Mouse (Mus musculus) mouse embryonic stem cell (cell line): Measurements from ENCODE around the gene Ctnnd1.

Source experiments
- in situ Hi-C, 2 experiments: fragments of 300-500 bp; cut with MboI; formaldehyde crosslinking; loops; 1 replicate in 1 of 2; 3 replicates in 1 of 2; pipeline ENCODE4 v1.14.3; 2019 to 2020; ENCODE audit warnings: low sequenced_read_pairs in 2 of 2, low pct_unique_long_range_greater_than_20kb in 1 of 2, mixed read lengths in 1 of 2; ENCODE audit not compliant: unreplicated experiment in 1 of 2

Ctnnd1 gene

GRCm38 (mm10) chr2:84653354-84653753, 2.8 kb upstream of the Ctnnd1 start:
- in situ Hi-C loops = loop anchor here in 1 of 2 experiments (5.0 kb wide), 1 partner anchor 181 kb away; no protein-coding TSS in a partner anchor

- in situ Hi-C loops = loop anchor here in 1 of 2 experiments (5.0 kb wide), 1 partner anchor 177 kb away; no protein-coding TSS in a partner anchor
These were observed 891 bp downstream of the Ctnnd1 start for GRCm38 (mm10) chr2:84649674-84650073.

GRCm38 (mm10) chr2:84648369-84648768, 2.2 kb downstream of the Ctnnd1 start:
- in situ Hi-C loops = no loop called here

GRCm38 (mm10) chr2:84647051-84647568, 3.5 kb downstream of the Ctnnd1 start:
- in situ Hi-C loops = no loop called here

GRCm38 (mm10) chr2:84646138-84646537, 4.4 kb downstream of the Ctnnd1 start:
- in situ Hi-C loops = no loop called here

- in situ Hi-C loops = no loop called here
These were observed 9.7 kb downstream of the Ctnnd1 start for GRCm38 (mm10) chr2:84640833-84641232.

- in situ Hi-C loops = no loop called here
These were observed 11.9 kb downstream of the Ctnnd1 start for GRCm38 (mm10) chr2:84638428-84639220.

- in situ Hi-C loops = no loop called here
These were observed 13.0 kb downstream of the Ctnnd1 start for GRCm38 (mm10) chr2:84637452-84638165.

GRCm38 (mm10) chr2:84636231-84636741, 14.3 kb downstream of the Ctnnd1 start:
- in situ Hi-C loops = no loop called here

- in situ Hi-C loops = no loop called here
These were observed 15.0 kb downstream of the Ctnnd1 start for GRCm38 (mm10) chr2:84635611-84636010.

- in situ Hi-C loops = no loop called here
These were observed 15.6 kb downstream of the Ctnnd1 start for GRCm38 (mm10) chr2:84634934-84635482.

- in situ Hi-C loops = no loop called here
These were observed 16.6 kb downstream of the Ctnnd1 start for GRCm38 (mm10) chr2:84634006-84634405.

GRCm38 (mm10) chr2:84632999-84633398, 17.6 kb downstream of the Ctnnd1 start:
- in situ Hi-C loops = no loop called here

GRCm38 (mm10) chr2:84632001-84632400, 18.6 kb downstream of the Ctnnd1 start:
- in situ Hi-C loops = no loop called here

- in situ Hi-C loops = no loop called here
These were observed 23.5 kb downstream of the Ctnnd1 start for GRCm38 (mm10) chr2:84627036-84627435.

- in situ Hi-C loops = no loop called here
These were observed 24.1 kb downstream of the Ctnnd1 start for GRCm38 (mm10) chr2:84626366-84626975.

GRCm38 (mm10) chr2:84624201-84624600, 26.4 kb downstream of the Ctnnd1 start:
- in situ Hi-C loops = no loop called here

- in situ Hi-C loops = no loop called here
These were observed 27.0 kb downstream of the Ctnnd1 start for GRCm38 (mm10) chr2:84623428-84624119.
